Mouse (Mus musculus) ES-E14 (cell line): ENCODE measurements around the gene Nwd1.

Experiments
- HCFC1 ChIP-seq: IDR thresholded peaks from 2 replicates; pipeline ENCODE4 v1.6.1; 2012; ENCODE audit warnings: low read length, inconsistent platforms, borderline replicate concordance; ENCODE audit not compliant: insufficient read depth
- MAFK ChIP-seq: IDR thresholded peaks from 2 replicates; pipeline ENCODE4 v1.6.1; 2014; ENCODE audit warnings: mild to moderate bottlenecking, low read depth, low read length, inconsistent platforms; ENCODE audit not compliant: insufficient read depth
- ZNF384 ChIP-seq: IDR thresholded peaks from 2 replicates; pipeline ENCODE4 v1.6.1; 2012; ENCODE audit warnings: low read depth, low read length, inconsistent platforms

DNA sequence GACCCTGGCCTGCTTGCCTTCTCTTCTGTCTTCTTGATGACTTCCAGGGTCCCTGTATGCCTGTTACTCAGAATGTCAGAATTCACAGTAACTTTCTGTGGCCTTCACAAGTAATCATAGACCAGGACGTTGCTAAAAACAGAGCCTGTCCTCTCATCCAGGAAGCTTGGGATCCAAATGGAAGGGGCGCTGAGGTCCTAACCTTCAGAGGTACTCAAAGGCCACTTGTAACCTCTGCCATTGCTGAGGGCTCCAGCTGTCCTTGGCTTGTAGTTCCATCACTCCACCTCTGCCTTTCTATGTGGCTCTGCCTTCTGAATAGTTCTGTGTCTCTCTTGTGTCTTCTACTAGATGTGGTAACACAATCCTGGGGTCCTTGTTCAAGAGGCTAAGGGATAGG, 107.3 kb downstream of the Nwd1 start:
- no peak for TF ChIP-seq ZNF384
- no peak for TF ChIP-seq MAFK
- TF ChIP-seq HCFC1, result no peak
